Mouse (Mus musculus) myocyte (in vitro differentiated cells): Measurements from ENCODE around the gene Lhx6. TPM values are rescaled to one million over a fixed set of nuclear protein-coding genes. Genes with fewer than 3 reads are reported as not detected.
A peak's percentile ranks its signal among the peaks of the same experiment; 100 is the strongest.

Experiments
- H3K27me3 ChIP-seq: one replicate; pipeline ENCODE4 v1.6.1; 2011; ENCODE audit not compliant: control insufficient read depth, insufficient read depth, insufficient read length
- H3K36me3 ChIP-seq: one replicate; pipeline ENCODE4 v1.6.1; 2011; ENCODE audit not compliant: control insufficient read depth, insufficient read depth
- H3K4me2 ChIP-seq: one replicate; pipeline ENCODE4 v1.6.1; 2011; ENCODE audit warnings: low read depth, control low read depth
- H3K4me3 ChIP-seq: one replicate; pipeline ENCODE4 v1.5.1; 2011; ENCODE audit warnings: mild to moderate bottlenecking, control low read depth, moderate library complexity
- H3K79me2 ChIP-seq: one replicate; pipeline ENCODE4 v1.6.1; 2011; ENCODE audit not compliant: control insufficient read depth, insufficient read depth
- H3ac ChIP-seq: one replicate; pipeline ENCODE4 v1.6.1; 2011; ENCODE audit not compliant: control insufficient read depth, insufficient read length
- CEBPB ChIP-seq: IDR thresholded peaks from 2 replicates; pipeline ENCODE4 v1.6.1; 2011; ENCODE audit warnings: mild to moderate bottlenecking, moderate library complexity; ENCODE audit not compliant: poor library complexity, insufficient read depth, severe bottlenecking
- E2F4 ChIP-seq: IDR thresholded peaks from one replicate; pipeline ENCODE4 v1.6.1; 2011; ENCODE audit warnings: mild to moderate bottlenecking, control low read depth, moderate library complexity; ENCODE audit not compliant: insufficient read depth
- MAX ChIP-seq: IDR thresholded peaks from one replicate; pipeline ENCODE4 v1.6.1; 2011; ENCODE audit warnings: low read depth, mild to moderate bottlenecking, control low read depth
- MYOD1 ChIP-seq, 3 experiments: IDR thresholded peaks; one replicate each; pipeline ENCODE4 v1.6.1; 2011; ENCODE audit warnings: control low read depth in 2 of 3, low read depth in 2 of 3, mild to moderate bottlenecking in 2 of 3, moderate library complexity in 1 of 3; ENCODE audit not compliant: insufficient read length in 2 of 3, control insufficient read depth in 1 of 3
- MYOG ChIP-seq, 3 experiments: IDR thresholded peaks; one replicate each; pipeline ENCODE4 v1.6.1; 2011; ENCODE audit warnings: control low read depth in 2 of 3, low read depth in 2 of 3, mild to moderate bottlenecking in 2 of 3; ENCODE audit not compliant: insufficient read length in 2 of 3, control insufficient read depth in 1 of 3, insufficient read depth in 1 of 3
- POLR2A ChIP-seq: IDR thresholded peaks from one replicate; pipeline ENCODE4 v1.6.1; 2011; ENCODE audit warnings: low read depth, mild to moderate bottlenecking, control low read depth, moderate library complexity; ENCODE audit not compliant: insufficient read length
- POLR2AphosphoS2 ChIP-seq: IDR thresholded peaks from one replicate; pipeline ENCODE4 v1.6.1; 2011; ENCODE audit warnings: low read depth, control low read depth; ENCODE audit not compliant: insufficient read length
- REST ChIP-seq: IDR thresholded peaks from one replicate; pipeline ENCODE4 v1.6.1; 2011; ENCODE audit warnings: mild to moderate bottlenecking, control low read depth, moderate library complexity; ENCODE audit not compliant: insufficient read depth, insufficient read length
- SRF ChIP-seq: IDR thresholded peaks from one replicate; pipeline ENCODE4 v1.6.1; 2011; ENCODE audit warnings: low read depth; ENCODE audit not compliant: control insufficient read depth, insufficient read length
- TCF12 ChIP-seq: IDR thresholded peaks from one replicate; pipeline ENCODE4 v1.6.1; 2011; ENCODE audit warnings: mild to moderate bottlenecking, control low read depth; ENCODE audit not compliant: poor library complexity, insufficient read depth, severe bottlenecking
- TCF3 ChIP-seq: IDR thresholded peaks from one replicate; pipeline ENCODE4 v1.6.1; 2011; ENCODE audit warnings: low read depth, control low read depth; ENCODE audit not compliant: insufficient read length
- USF1 ChIP-seq: IDR thresholded peaks from one replicate; pipeline ENCODE4 v1.6.1; 2011; ENCODE audit warnings: low read depth, mild to moderate bottlenecking, control low read depth, moderate library complexity
- polyA plus RNA-seq: library from polyadenylated mRNA; unstranded; fragments of >200 nt; fragmentation: generic; extraction: Trizol; gene quantifications from one replicate; pipeline ENCODE4 v1.2.1, GENCODE M21; 2012; ENCODE audit warnings: missing spikeins

The Lhx6 gene
- polyA plus RNA-seq, 1 experiment, result 1.1 TPM

- no peaks in the 10 kb centered on the region for H3K36me3 ChIP-seq
- no peaks in the 10 kb centered on the region for H3K79me2 ChIP-seq
- H3K27me3 ChIP-seq, result no peaks in the 10 kb centered on the region
- TF ChIP-seq POLR2AphosphoS2 (no peak), POLR2A (no peak), E2F4 (no peak), MYOG (IDR thresholded peaks at IDR 0.05; ENCODE audit: control insufficient read depth in 1 of 3, insufficient read depth in 1 of 3, insufficient read length in 2 of 3, low read depth in 2 of 3) (no peak)
- H3K4me2 ChIP-seq, result peak overlapping the region; percentile 71
- peak overlapping the region; percentile 10 for H3ac ChIP-seq
- H3K4me3 ChIP-seq, result peak overlapping the region; percentile 31
These were observed 712 bp downstream of the Lhx6 start for GRCm38 (mm10) chr2:36104436-36104955.

DNA sequence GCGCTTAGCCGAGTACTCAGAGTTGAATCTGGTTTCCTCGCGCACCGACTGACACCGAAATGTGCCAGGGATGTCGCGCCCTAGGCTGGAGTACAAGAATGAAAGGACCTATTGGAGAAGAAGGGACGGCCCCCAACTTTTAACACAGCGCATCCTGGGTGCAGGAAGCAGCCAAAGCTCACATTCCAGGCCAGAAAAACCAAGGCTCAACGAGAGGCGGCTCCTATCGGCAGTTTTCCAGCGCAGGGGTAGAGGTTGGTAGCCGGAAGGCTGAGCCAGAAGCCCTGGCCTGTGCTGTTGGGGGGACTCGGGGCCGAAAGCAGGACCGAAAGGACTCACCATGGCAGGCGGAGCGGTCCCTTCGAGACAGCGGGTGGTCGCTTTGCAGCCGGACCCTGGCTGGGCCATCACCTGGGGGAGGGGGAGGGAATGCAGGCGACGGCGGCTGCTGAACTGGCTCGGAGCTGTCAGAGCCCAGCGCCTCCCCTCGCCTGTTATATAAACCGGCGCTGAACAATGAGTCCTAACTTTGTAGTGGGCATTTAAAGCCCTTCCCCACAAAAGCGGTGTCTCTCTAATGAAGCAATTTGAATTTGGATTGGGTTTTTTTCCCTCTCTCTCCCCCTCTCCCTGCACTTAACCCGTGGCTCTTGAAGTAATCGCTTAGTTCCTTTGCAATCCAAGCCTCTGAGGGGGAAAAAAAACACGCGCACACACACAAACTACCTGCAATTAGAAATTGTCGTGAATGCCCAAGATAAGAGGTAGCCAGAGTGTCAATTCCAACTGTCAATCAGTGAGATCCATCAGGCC, 1.4 kb downstream of the Lhx6 start:
- H3K79me2 ChIP-seq, result no peaks in the 10 kb centered on the region
- no peaks in the 10 kb centered on the region for H3K27me3 ChIP-seq
- peak overlapping the region; percentile 31 for H3K4me3 ChIP-seq
- peak overlapping the region; percentile 71 for H3K4me2 ChIP-seq
- H3K36me3 ChIP-seq, result no peaks in the 10 kb centered on the region
- H3ac ChIP-seq, result no peak overlapping the region
- no peak for TF ChIP-seq MYOG (IDR thresholded peaks at IDR 0.05; ENCODE audit: control insufficient read depth in 1 of 3, insufficient read depth in 1 of 3, insufficient read length in 2 of 3, low read depth in 2 of 3)
- TF ChIP-seq MYOD1 (IDR thresholded peaks at IDR 0.05; ENCODE audit: control insufficient read depth in 1 of 3, insufficient read length in 2 of 3, low read depth in 2 of 3), result no peak
- no peak for TF ChIP-seq CEBPB
- no peak for TF ChIP-seq TCF3
- TF ChIP-seq MAX, result no peak
- no peak for TF ChIP-seq REST
- TF ChIP-seq USF1, result no peak
- no peak for TF ChIP-seq E2F4
- no peak for TF ChIP-seq POLR2AphosphoS2
- no peak for TF ChIP-seq TCF12
- no peak for TF ChIP-seq SRF
- no peak for TF ChIP-seq POLR2A

GRCm38 (mm10) chr2:36103069-36103554, 2.1 kb downstream of the Lhx6 start:
- Histone ChIP-seq H3ac (no peak overlapping the region), H3K4me2 (no peak overlapping the region), H3K27me3 (no peaks in the 10 kb centered on the region), H3K36me3 (no peaks in the 10 kb centered on the region), H3K79me2 (no peaks in the 10 kb centered on the region), H3K4me3 (no peak overlapping the region)
- TF ChIP-seq POLR2AphosphoS2 (no peak), POLR2A (no peak), REST (no peak), E2F4 (no peak), MYOG (IDR thresholded peaks at IDR 0.05; ENCODE audit: control insufficient read depth in 1 of 3, insufficient read depth in 1 of 3, insufficient read length in 2 of 3, low read depth in 2 of 3) (no peak), CEBPB (no peak), MYOD1 (IDR thresholded peaks at IDR 0.05; ENCODE audit: control insufficient read depth in 1 of 3, insufficient read length in 2 of 3, low read depth in 2 of 3) (no peak), TCF3 (no peak), MAX (no peak), TCF12 (no peak), USF1 (no peak), SRF (no peak)

DNA sequence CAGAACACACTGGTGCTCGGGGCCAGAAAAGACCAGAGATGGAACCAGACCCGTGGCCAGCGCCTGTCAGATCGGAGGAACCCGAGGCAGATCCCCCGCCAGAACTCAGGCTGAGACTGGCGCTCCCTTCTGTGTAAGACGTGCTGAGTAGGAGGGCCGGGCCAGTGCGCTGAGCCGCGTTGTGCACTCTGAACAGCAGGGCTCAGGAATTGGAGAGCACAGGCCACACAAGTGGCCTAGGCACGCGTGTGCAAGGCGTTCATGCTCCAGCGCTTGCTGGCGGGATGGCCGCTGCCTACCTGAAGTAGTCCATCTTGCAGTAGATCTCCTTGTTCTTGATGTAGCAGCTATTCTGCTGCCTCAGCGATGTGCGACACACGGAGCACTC, 2.7 kb downstream of the Lhx6 start:
- H3K79me2 ChIP-seq, result no peaks in the 10 kb centered on the region
- no peaks in the 10 kb centered on the region for H3K36me3 ChIP-seq
- H3K4me3 ChIP-seq, result no peak overlapping the region
- H3K27me3 ChIP-seq, result no peaks in the 10 kb centered on the region
- TF ChIP-seq POLR2AphosphoS2, result no peak
- no peak for TF ChIP-seq MYOD1 (IDR thresholded peaks at IDR 0.05; ENCODE audit: control insufficient read depth in 1 of 3, insufficient read length in 2 of 3, low read depth in 2 of 3)
- TF ChIP-seq REST, result no peak
- no peak for TF ChIP-seq USF1
- TF ChIP-seq POLR2A, result no peak
- TF ChIP-seq SRF, result no peak
- no peak for TF ChIP-seq MAX
- no peak for TF ChIP-seq MYOG (IDR thresholded peaks at IDR 0.05; ENCODE audit: control insufficient read depth in 1 of 3, insufficient read depth in 1 of 3, insufficient read length in 2 of 3, low read depth in 2 of 3)
- TF ChIP-seq TCF12, result no peak
- no peak for TF ChIP-seq CEBPB
- no peak for TF ChIP-seq TCF3
- no peak for TF ChIP-seq E2F4
- H3ac ChIP-seq, result no peak overlapping the region
- no peak overlapping the region for H3K4me2 ChIP-seq
